Mouse (Mus musculus): ENCODE data around the gene Tsc22d3.
"Not testable (repeated sequence)": the region's sequence is repeated elsewhere in the genome, so short reads cannot be mapped to it uniquely, and the experiment has no call there.

Tsc22d3 gene

GRCm38 (mm10) chrX:140526253-140526618 is 74.2 kb downstream of the Tsc22d3 start:
- DNase-seq: no peak

GRCm38 (mm10) chrX:140525604-140526252 is 74.7 kb downstream of the Tsc22d3 start:
- no peak for DNase-seq

- no peak for DNase-seq
These were observed 76.2 kb downstream of the Tsc22d3 start for GRCm38 (mm10) chrX:140524231-140524630.

- DNase-seq: no peak
These were observed 78.2 kb downstream of the Tsc22d3 start for GRCm38 (mm10) chrX:140522071-140522765.

GRCm38 (mm10) chrX:140520146-140521102 is 80.0 kb downstream of the Tsc22d3 start:
- DNase-seq: peak; percentile 93

GRCm38 (mm10) chrX:140518351-140518750 is 82.1 kb downstream of the Tsc22d3 start:
- no peak for DNase-seq

GRCm38 (mm10) chrX:140513379-140513778 is 87.1 kb downstream of the Tsc22d3 start:
- DNase-seq: no peak

- DNase-seq: no peak
These were observed 88.5 kb downstream of the Tsc22d3 start for GRCm38 (mm10) chrX:140511687-140512651.

GRCm38 (mm10) chrX:140510696-140511429 is 89.6 kb downstream of the Tsc22d3 start:
- DNase-seq: peak; percentile 73

- no peak for DNase-seq
These were observed 90.6 kb downstream of the Tsc22d3 start for GRCm38 (mm10) chrX:140509817-140510216.

- not testable (repeated sequence) for DNase-seq
These were observed 91.7 kb downstream of the Tsc22d3 start for GRCm38 (mm10) chrX:140508791-140509190.

GRCm38 (mm10) chrX:140507377-140507776 is 93.1 kb downstream of the Tsc22d3 start:
- DNase-seq: no peak

- no peak for DNase-seq
These were observed 93.9 kb downstream of the Tsc22d3 start for GRCm38 (mm10) chrX:140506436-140507180.

GRCm38 (mm10) chrX:140505497-140506238 is 94.8 kb downstream of the Tsc22d3 start:
- DNase-seq: peak; percentile 84

GRCm38 (mm10) chrX:140503905-140504304 is 96.6 kb downstream of the Tsc22d3 start:
- peak; percentile 82 for DNase-seq

- no peak for DNase-seq
These were observed 98.8 kb downstream of the Tsc22d3 start for GRCm38 (mm10) chrX:140501401-140502301.

GRCm38 (mm10) chrX:140500306-140500705 is 100.2 kb downstream of the Tsc22d3 start:
- DNase-seq: no peak

GRCm38 (mm10) chrX:140498431-140498830 is 102.0 kb downstream of the Tsc22d3 start:
- not testable (repeated sequence) for DNase-seq

- DNase-seq: no peak
These were observed 106.3 kb downstream of the Tsc22d3 start for GRCm38 (mm10) chrX:140494170-140494569.
